Comparison of ENCODE assay signal across 19 mouse cellular contexts in genomic region chr2:165559506-165560235, GRCm38 (mm10). TPM values are rescaled to one million over a fixed set of nuclear protein-coding genes. Genes with fewer than 3 reads are reported as not detected.
DNase-seq lines count a peak whose midpoint lies in the region; ATAC-seq lines count a peak whose summit lies in the region.
"Had no signal": no experiment of that assay in that cellular context is flagged by ENCODE, and none has a peak within 500 bp of the region (broad histone marks: within the 10 kb centered on the region; RNA-seq: fewer than 3 reads in every experiment).

No protein-coding gene starts in this region.

- H3K4me2 ChIP-seq in kidney, embryonic 16.5 days (replicated peaks; ENCODE audit: low read depth, low read length) = peak overlapping the region; percentile 19; the same call in 1 of the 2 replicates
- no peak overlapping the region for H3K4me2 ChIP-seq in intestine, embryonic 15.5 days (replicated peaks)
- H3K4me2 ChIP-seq: forebrain, embryonic 15.5 days; liver, embryonic 11.5 days had no signal

- peak; percentile 39; the same call in 1 of the 2 replicates for ATAC-seq in kidney, embryonic 16.5 days (ENCODE audit: low FRiP score, low TSS enrichment)
- ATAC-seq in intestine, embryonic 15.5 days = no peak
- ATAC-seq: CD4-positive, CD25-positive, alpha-beta regulatory T cell, adult 4 months; forebrain, embryonic 15.5 days; inflammation-experienced regulatory T-cells, adult 6 months had no signal

- H3K27ac ChIP-seq in kidney, embryonic 16.5 days (ENCODE audit: low read length) = peak overlapping the region; percentile 51; the same call in 1 of the 2 replicates
- H3K27ac ChIP-seq in intestine, embryonic 15.5 days = no peak overlapping the region
- H3K27ac ChIP-seq: forebrain, embryonic 15.5 days; layer of hippocampus, adult 2 months; lung, embryonic 15.5 days had no signal

- WGBS in kidney, embryonic 16.5 days = 16% methylated on average over 11 of the region's 11 CpGs
- 26% methylated on average over 11 of the region's 11 CpGs for WGBS in intestine, embryonic 15.5 days

- peaks cover 28% of the 10 kb centered on the region for H3K4me1 ChIP-seq in kidney, embryonic 16.5 days (ENCODE audit: insufficient read depth, low read length)
- H3K4me1 ChIP-seq in intestine, embryonic 15.5 days (replicated peaks) = peaks cover 9% of the 10 kb centered on the region

- no peaks in the 10 kb centered on the region for H3K36me3 ChIP-seq in kidney, embryonic 16.5 days (ENCODE audit: insufficient read depth, low read length)
- no peaks in the 10 kb centered on the region for H3K36me3 ChIP-seq in intestine, embryonic 15.5 days
- H3K36me3 ChIP-seq: forebrain, embryonic 15.5 days; lung, embryonic 15.5 days; midbrain, embryonic 10.5 days had no signal

- DNase-seq in kidney, adult 9 months = peak; percentile 61
- DNase-seq in kidney, postnatal 10 days = no peak
- DNase-seq in urinary bladder, postnatal 14 days (ENCODE audit: low spot score) = peak; percentile 14
- DNase-seq in urinary bladder, postnatal 4 days (ENCODE audit: low spot score in 2 of 2) = no peak
- DNase-seq in ovary, postnatal 14 days (ENCODE audit: low spot score) = no peak
- DNase-seq: adrenal gland, postnatal 25 days; cerebellum, postnatal 10 days; right cerebral cortex, adult 18-20 months; spleen, adult 18-20 months; thymus, postnatal 25 days had no signal

- H3K4me3 ChIP-seq in kidney, embryonic 16.5 days (ENCODE audit: low read length) = no peak overlapping the region
- no peak overlapping the region for H3K4me3 ChIP-seq in intestine, embryonic 15.5 days (replicated peaks)
- H3K4me3 ChIP-seq: forebrain, embryonic 15.5 days; layer of hippocampus, adult 2 months; lung, embryonic 15.5 days; midbrain, embryonic 10.5 days had no signal

- H3K27me3 ChIP-seq in kidney, embryonic 16.5 days (ENCODE audit: insufficient read depth, low read length) = peaks cover 11% of the 10 kb centered on the region; the same call in 1 of the 2 replicates
- peaks cover 18% of the 10 kb centered on the region for H3K27me3 ChIP-seq in intestine, embryonic 15.5 days (replicated peaks)

- no peaks in the 10 kb centered on the region for H3K9me3 ChIP-seq in kidney, embryonic 16.5 days (ENCODE audit: low read length)
- no peaks in the 10 kb centered on the region for H3K9me3 ChIP-seq in intestine, embryonic 15.5 days
- H3K9me3 ChIP-seq: forebrain, embryonic 15.5 days; lung, embryonic 15.5 days; midbrain, embryonic 10.5 days had no signal

- no peak overlapping the region for H3K9ac ChIP-seq in kidney, embryonic 16.5 days (replicated peaks; ENCODE audit: low read length)
- H3K9ac ChIP-seq in intestine, embryonic 15.5 days = no peak overlapping the region
- H3K9ac ChIP-seq: forebrain, embryonic 15.5 days; lung, embryonic 15.5 days had no signal

RNA-seq across cellular contexts. Expression of gene Eya2, which starts 35.2 kb away (rescaled TPM):
- polyA plus RNA-seq in kidney, embryonic 16.5 days (2015; fragmentation: Nextera tagmentation; extraction: Ambion mirVana) = 6.8 and 7.5 TPM in 2 replicates
- 0.84 and 1.3 TPM in 2 replicates for polyA plus RNA-seq in intestine, embryonic 15.5 days (2015; fragmentation: Nextera tagmentation; extraction: Ambion mirVana)

RNA-seq across cellular contexts. Expression of gene Slc2a10, which starts 56.1 kb away (rescaled TPM):
- polyA plus RNA-seq in kidney, embryonic 16.5 days (2015; fragmentation: Nextera tagmentation; extraction: Ambion mirVana) = 8.3 TPM in 2 replicates
- polyA plus RNA-seq in intestine, embryonic 15.5 days (2015; fragmentation: Nextera tagmentation; extraction: Ambion mirVana) = 4.0 and 4.7 TPM in 2 replicates
- polyA plus RNA-seq: CD4-positive, CD25-positive, alpha-beta regulatory T cell, adult 4 months; inflammation-experienced regulatory T-cells, adult 6 months had no signal

Comparison
In these comparisons a context has a peak if more than half of its experiments do, and no peak if none do; other contexts are left out.
1. DNase-seq: peak in kidney, adult 9 months (single experiment) and urinary bladder, postnatal 14 days (single experiment); none in kidney, postnatal 10 days (single experiment), urinary bladder, postnatal 4 days (0 of 2) and ovary, postnatal 14 days (single experiment).